Mouse (Mus musculus): Measurements from ENCODE around the gene Ak8.

Ak8 gene

GRCm38 (mm10) chr2:28730676-28731075, 30.7 kb downstream of the Ak8 start:
- no peak for DNase-seq (ENCODE audit: low read depth, low spot score)

DNA sequence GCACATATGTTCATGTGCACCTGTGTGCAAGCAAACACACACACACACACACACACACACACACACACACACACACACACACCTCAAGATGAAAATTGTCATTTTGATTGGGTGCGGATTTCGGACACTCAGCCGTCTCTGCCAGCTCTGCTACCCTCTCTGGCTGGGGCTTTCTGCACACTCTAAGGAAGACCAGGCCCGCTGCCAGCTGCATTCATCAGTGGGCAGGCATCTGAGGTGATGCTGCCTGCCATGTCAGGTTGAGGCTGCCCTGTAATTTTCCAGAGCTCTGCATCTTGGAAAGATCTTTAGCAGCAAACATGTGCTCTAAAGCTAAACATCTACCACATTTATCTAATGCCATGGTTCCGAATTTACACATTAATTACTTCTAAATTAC, 37.1 kb downstream of the Ak8 start:
- no peak for DNase-seq (ENCODE audit: low read depth, low spot score)

DNA sequence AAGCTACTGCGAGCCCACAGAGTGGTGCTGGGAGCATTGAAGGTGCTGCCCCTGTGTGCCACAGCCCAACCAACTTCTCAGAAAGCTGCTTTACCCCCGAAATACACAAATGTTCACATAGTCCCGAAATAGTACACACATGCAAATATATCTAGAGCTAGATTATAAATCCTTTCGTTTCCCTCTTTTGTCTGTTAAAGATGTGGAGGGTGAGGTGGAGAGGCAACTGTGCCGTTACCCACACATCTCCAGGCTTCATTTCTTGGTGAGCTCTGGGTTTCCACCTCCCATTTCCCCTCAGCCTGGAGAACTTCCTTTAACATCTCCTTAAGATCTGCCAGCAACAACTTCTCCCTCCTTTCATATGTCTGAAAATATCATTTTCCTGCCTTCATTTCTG, 40.2 kb downstream of the Ak8 start:
- no peak for DNase-seq (ENCODE audit: low read depth, low spot score)

GRCm38 (mm10) chr2:28742701-28743100, 42.7 kb downstream of the Ak8 start:
- no peak for DNase-seq (ENCODE audit: low read depth, low spot score)

- no peak for DNase-seq (ENCODE audit: low read depth, low spot score)
These were observed 46.8 kb downstream of the Ak8 start for GRCm38 (mm10) chr2:28746682-28747332.

DNA sequence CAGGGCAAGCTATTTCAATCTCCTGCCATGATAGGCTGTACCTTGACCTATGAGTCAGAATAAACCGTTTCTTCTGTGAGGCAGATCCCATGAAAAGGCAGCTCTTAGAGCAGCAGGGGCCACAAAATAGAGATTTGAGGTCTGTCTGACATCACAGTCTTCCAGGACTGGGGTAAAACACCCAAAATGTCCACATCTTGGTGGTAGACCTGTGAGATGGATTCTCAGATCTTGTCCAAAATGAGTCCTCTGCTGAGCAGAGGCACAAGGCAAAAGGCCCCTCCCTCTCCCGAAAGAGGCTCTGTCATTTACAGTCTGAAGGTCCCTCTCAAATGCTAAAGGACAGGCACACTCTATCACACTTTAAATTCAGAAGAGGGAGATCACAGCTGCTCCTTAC, 47.7 kb downstream of the Ak8 start:
- no peak for DNase-seq (ENCODE audit: low read depth, low spot score)

DNA sequence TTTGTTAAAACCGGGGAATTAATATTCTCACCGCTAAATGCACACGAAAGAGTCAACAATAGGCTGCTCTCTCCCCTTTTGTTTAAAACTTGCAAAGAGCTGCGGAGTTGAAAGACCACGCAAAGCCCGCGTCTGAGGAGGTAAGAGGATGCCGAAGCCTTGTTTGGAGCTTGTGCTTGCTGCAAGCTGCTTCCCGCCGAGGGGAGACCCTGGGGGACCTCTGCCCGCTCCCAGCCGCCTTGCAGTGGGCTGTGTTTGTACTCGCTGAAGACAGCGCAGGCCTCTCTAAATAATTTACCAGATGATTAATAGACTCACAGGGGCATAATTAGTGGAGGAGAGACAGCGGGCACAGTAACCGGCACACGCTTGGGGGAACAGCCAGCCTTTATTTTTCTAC, 51.2 kb downstream of the Ak8 start:
- no peak for DNase-seq (ENCODE audit: low read depth, low spot score)

- DNase-seq (ENCODE audit: low read depth, low spot score), result no peak
These were observed 51.7 kb downstream of the Ak8 start for GRCm38 (mm10) chr2:28751658-28752057.

GRCm38 (mm10) chr2:28752388-28752787, 52.4 kb downstream of the Ak8 start:
- DNase-seq (ENCODE audit: low read depth, low spot score), result no peak

GRCm38 (mm10) chr2:28755451-28755850, 55.5 kb downstream of the Ak8 start:
- DNase-seq (ENCODE audit: low read depth, low spot score), result peak; percentile 60

DNA sequence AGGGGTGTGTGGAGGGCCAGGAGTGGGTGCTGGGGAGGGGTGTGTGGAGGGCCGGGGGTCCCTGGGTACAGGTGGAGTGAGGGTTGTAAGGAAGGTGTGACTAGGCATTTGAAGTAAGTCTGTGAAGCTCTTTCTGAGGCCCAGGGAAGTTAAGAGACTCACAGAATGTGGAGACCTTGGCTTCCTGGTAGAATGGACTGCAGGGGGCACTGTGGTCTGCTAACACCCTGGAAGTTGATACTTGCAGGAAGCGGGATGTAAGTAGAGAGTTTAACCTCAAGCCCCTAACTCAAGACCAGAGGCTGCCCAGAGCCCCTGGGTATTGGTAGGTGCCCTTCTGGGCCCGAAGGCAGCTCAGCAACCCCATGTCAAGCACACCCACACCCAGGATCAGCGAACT, 56.2 kb downstream of the Ak8 start:
- DNase-seq (ENCODE audit: low read depth, low spot score), result peak; percentile 13

GRCm38 (mm10) chr2:28759441-28759840, 59.5 kb downstream of the Ak8 start:
- no peak for DNase-seq (ENCODE audit: low read depth, low spot score)

GRCm38 (mm10) chr2:28766590-28766989, 66.6 kb downstream of the Ak8 start:
- DNase-seq (ENCODE audit: low read depth, low spot score), result no peak

- DNase-seq (ENCODE audit: low read depth, low spot score), result no peak
These were observed 67.1 kb downstream of the Ak8 start for GRCm38 (mm10) chr2:28767041-28767440.

DNA sequence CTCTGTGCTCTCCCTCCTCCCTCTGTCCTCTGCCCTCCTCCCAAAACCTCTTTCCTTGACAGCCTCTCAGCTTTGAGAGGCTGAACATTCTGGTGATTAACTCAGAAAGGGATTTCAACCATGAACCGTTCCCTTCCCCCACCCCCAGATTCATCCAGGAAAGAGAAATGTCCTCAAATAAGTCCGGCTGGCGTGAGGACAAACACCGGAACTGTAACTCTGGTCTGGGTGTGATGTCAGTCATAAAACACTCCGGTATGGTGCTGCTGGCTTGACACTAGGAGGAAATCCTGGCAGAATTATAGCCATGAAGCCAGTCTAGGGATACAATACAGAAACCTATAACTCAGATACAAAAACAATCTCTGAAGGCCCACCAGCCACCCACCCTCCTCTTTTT, 70.7 kb downstream of the Ak8 start:
- no peak for DNase-seq (ENCODE audit: low read depth, low spot score)

DNA sequence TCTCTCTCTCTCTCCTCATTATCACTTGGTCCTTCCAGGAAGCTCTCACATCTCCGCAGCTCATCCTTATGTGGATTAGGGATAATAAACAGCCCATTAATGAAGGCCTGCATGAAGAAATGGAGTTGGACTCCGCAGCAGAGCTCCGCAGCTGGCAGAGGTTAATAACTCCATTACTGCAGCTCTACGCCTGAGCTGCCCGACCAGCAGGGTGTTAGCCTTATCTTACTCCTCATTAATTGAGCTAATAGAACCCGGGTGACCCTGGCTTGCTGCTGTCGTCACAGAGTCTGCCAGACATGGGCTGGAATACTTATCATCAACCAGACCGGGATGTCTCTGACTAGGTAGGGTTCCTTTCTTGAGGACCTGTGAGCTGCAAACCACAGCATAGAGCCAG, 74.1 kb downstream of the Ak8 start:
- no peak for DNase-seq (ENCODE audit: low read depth, low spot score)

DNA sequence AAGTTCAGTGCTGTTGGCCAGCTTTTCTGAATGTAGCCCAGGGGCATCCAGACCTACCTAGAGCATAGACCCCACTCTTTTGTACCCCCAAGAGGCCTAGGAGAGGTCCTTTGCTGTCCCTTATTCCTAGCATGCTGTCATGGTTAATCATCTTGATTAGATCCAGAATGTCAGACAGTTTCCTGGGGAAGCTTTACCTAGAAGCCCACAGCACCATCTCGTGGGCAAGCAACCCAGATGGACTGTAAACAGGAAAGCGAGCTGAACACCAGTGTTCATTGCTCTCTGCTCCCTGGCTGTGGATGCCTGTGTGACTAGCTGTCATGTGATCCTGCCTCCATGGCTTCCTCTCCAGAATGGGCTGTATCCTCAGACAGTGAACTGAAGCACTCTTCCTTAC, 76.8 kb downstream of the Ak8 start:
- DNase-seq (ENCODE audit: low read depth, low spot score), result no peak

DNA sequence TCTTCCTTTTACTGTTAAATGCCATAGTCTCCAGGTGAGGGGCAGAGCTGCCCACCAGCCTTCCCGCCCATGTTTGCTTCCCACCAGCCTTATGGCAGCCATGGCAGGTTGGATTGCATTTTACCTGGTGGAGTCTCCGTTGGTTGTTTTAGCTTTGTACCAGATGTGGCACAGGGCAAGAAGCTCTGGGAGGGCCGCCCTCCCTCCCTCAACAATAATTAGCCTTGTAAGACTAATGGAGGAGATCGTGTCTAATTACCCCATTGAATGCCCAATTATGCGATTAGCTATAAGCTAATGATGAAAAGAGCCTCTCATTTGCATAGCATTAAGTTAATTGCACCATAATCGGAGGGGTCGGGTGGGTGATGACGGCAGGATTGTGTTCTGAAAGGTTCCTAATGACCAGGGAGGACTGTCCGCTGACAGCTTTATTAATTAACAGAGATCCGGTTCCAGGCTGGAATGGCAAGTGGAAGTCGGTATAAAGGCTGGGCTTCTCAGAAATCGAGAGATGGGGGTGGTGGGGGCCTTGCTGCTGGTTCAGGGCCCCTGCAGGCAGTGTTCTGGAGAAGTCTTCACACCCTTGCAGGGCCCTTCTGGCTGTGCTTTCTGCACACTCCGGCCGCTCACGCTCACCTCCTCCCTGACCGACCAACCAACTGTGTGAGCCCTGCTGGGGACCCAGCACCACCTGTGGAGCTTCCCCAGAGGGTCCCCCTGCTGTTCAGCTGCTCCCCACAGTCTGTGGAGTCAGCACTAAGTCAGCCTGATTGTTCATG, 80.2 kb downstream of the Ak8 start:
- no peak for DNase-seq (ENCODE audit: low read depth, low spot score)

DNA sequence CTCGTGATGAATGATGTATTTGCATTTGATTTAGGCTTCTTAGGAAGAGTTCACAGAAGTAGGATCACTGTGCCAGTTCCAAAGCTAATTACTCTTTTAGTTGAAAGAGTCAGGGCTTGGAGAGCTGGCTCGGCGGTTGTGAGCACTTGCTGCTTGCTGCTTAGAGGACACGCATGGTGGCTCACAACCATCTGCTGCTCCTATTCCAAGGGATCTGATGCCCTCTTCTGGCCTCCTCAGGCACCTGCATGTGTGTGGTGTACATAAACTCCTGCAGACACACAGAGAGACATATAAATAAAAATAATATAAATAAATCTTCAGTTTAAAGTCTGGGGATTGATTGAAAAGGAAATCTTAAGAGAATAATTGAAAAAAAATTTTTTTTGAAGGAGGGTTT, 81.3 kb downstream of the Ak8 start:
- DNase-seq (ENCODE audit: low read depth, low spot score), result no peak

GRCm38 (mm10) chr2:28786355-28787066, 86.5 kb downstream of the Ak8 start:
- DNase-seq (ENCODE audit: low read depth, low spot score), result no peak

GRCm38 (mm10) chr2:28787067-28787619, 87.2 kb downstream of the Ak8 start:
- DNase-seq (ENCODE audit: low read depth, low spot score), result no peak

DNA sequence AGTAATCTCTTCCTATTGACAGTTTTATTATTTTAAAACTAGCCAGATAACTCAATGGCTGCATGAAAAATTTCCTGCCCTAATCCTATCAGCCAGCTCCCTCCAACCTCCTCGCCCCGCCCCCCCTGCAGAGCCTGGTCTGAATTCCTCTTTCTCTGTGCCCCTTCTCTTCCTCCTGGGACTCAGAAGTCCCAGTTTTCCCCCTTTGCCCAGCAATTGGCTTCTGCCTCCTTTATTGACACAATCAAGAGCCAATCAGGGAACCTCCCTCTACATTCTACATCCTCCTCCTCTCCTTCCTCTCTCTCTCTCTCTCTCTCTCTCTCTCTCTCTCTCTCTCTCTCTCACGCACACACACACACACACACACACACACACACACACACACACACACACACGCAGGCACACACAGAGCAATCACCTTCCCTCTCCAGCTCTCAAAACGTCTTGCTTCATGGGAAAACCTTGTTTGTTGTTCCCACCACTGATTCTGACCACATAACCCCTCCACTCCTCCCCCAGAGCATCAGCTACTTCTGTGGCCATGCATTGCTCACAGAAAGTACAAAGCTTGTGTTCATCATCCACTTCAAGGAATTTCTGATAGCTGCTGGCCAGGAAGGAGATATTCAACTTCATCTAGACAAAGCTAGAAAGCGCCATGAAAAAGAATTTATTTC, 93.1 kb downstream of the Ak8 start:
- DNase-seq (ENCODE audit: low read depth, low spot score), result peak; percentile 67
